Mouse (Mus musculus) midbrain, embryonic 14.5 days (tissue): Measurements from ENCODE around the gene Gm10197. TPM values are rescaled to one million over a fixed set of nuclear protein-coding genes. Genes with fewer than 3 reads are reported as not detected.

Experiments used
- ATAC-seq: fragments of 200-750 bp; cut with Nextera tagmentation; 2 replicates; pipeline ENCODE4 v1.8.0; 2017; ENCODE audit warnings: moderate number of reproducible peaks, moderate library complexity; ENCODE audit not compliant: low FRiP score, low TSS enrichment
- DNase-seq: peaks from one replicate; pipeline ENCODE4 v3.0.0-alpha.2; 2015
- H3K27ac ChIP-seq: fragments of 300-500 bp; sonication (generic); replicated peaks from 2 replicates; pipeline ENCODE4 v1.5.1; 2014; ENCODE audit warnings: mild to moderate bottlenecking, low read depth, low read length, moderate library complexity
- H3K27me3 ChIP-seq: fragments of 300-500 bp; sonication (generic); 2 replicates; pipeline ENCODE4 v1.6.1; 2014; ENCODE audit warnings: low read length, control low read depth, mixed read lengths; ENCODE audit not compliant: control insufficient read depth, insufficient read depth
- H3K36me3 ChIP-seq: fragments of 300-500 bp; sonication (generic); 2 replicates; pipeline ENCODE4 v1.6.1; 2014; ENCODE audit warnings: low read length, control low read depth; ENCODE audit not compliant: control insufficient read depth, insufficient read depth
- H3K4me1 ChIP-seq: fragments of 300-500 bp; sonication (generic); 2 replicates; pipeline ENCODE4 v1.6.1; 2014; ENCODE audit warnings: mild to moderate bottlenecking, antibody characterized with exemption, low read length, control low read depth; ENCODE audit not compliant: control insufficient read depth, insufficient read depth
- H3K4me2 ChIP-seq: fragments of 300-500 bp; sonication (generic); 2 replicates; pipeline ENCODE4 v1.6.1; 2014; ENCODE audit warnings: mild to moderate bottlenecking, low read length, moderate library complexity
- H3K4me3 ChIP-seq: fragments of 300-500 bp; sonication (generic); replicated peaks from 2 replicates; pipeline ENCODE4 v1.5.1; 2014; ENCODE audit warnings: low read depth, low read length
- H3K9ac ChIP-seq: fragments of 300-500 bp; sonication (generic); replicated peaks from 2 replicates; pipeline ENCODE4 v1.6.1; 2014; ENCODE audit warnings: mild to moderate bottlenecking, low read length, moderate library complexity
- H3K9me3 ChIP-seq: fragments of 300-500 bp; sonication (generic); 2 replicates; pipeline ENCODE4 v1.6.1; 2016; ENCODE audit warnings: low read length, control low read depth, mixed read lengths; ENCODE audit not compliant: control insufficient read depth
- WGBS: fragments of 180-500 bp; shearing (Covaris S2); extraction: QIAGEN DNeasy Blood & Tissue Kit; methylation state at CpG from one replicate; pipeline ENCODE4 v1.1.7; 2014; 5-methylcytosine and 5-hydroxymethylcytosine counted together
- polyA plus RNA-seq: library from polyadenylated mRNA; unstranded; fragments of >200 nt; fragmentation: Nextera tagmentation; extraction: Ambion mirVana; gene quantifications from 2 replicates; pipeline ENCODE4 v1.2.1, GENCODE M21; 2014

The Gm10197 gene
- polyA plus RNA-seq, 1 experiment from 2014 or later = 4.4 TPM

DNA sequence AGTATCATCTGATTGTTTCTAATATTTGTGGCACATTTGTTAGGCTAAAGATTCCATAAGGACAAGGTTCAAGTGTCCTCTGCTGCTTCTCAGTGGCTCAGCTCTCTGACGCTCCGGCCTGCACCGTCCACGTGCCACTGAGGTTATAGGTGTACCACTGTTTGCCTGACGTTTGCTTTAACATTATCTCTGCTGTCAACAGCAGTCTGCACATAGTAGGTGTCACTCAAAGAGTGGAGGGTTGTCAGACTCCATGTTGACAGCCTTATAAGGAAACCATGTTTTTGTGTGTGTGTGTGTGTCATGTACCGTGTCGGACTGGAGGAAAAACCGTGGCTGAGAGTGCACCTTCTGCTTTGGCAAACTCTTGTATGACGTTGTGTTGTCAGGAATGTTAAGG is 36.3 kb downstream of the Gm10197 start:
- no peak for DNase-seq
- WGBS = 97% methylated on average over 9 of the region's 9 CpGs
- Histone ChIP-seq H3K27me3 (no peaks in the 10 kb centered on the region), H3K9me3 (no peaks in the 10 kb centered on the region), H3K9ac (no peak overlapping the region), H3K27ac (no peak overlapping the region), H3K4me2 (no peak overlapping the region), H3K4me3 (no peak overlapping the region), H3K36me3 (peaks cover 23% of the 10 kb centered on the region), H3K4me1 (peaks cover 5% of the 10 kb centered on the region; the same call in 1 of the 2 replicates)
- ATAC-seq = no peak

DNA sequence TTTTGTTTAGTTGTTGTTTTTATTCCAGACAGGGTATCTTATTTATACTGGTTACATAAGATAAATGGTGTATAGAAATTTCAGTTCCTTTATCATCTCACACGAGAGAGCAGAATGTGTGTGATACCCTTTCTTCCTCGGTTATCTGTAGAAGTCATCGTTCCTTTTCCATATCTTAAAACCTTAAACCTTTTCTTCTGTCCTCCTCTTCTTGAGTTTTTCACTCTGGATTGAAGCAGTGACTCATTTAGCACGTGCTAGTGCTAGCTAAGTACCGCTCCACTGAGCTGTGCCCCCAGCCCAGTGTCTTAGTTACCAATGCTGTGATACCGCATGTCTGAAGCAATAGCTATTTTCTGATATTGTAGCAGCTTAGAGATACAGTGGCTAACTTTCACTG is 37.8 kb downstream of the Gm10197 start:
- H3K9me3 ChIP-seq = no peaks in the 10 kb centered on the region
- no peak overlapping the region for H3K4me2 ChIP-seq
- DNase-seq (no peak), ATAC-seq (no peak)
- peaks cover 8% of the 10 kb centered on the region; the same call in 1 of the 2 replicates for H3K4me1 ChIP-seq
- 92% methylated on average over 6 of the region's 6 CpGs for WGBS
- no peak overlapping the region for H3K4me3 ChIP-seq
- H3K27ac ChIP-seq = no peak overlapping the region
- H3K36me3 ChIP-seq = peaks cover 23% of the 10 kb centered on the region
- H3K27me3 ChIP-seq = no peaks in the 10 kb centered on the region
- no peak overlapping the region for H3K9ac ChIP-seq

DNA sequence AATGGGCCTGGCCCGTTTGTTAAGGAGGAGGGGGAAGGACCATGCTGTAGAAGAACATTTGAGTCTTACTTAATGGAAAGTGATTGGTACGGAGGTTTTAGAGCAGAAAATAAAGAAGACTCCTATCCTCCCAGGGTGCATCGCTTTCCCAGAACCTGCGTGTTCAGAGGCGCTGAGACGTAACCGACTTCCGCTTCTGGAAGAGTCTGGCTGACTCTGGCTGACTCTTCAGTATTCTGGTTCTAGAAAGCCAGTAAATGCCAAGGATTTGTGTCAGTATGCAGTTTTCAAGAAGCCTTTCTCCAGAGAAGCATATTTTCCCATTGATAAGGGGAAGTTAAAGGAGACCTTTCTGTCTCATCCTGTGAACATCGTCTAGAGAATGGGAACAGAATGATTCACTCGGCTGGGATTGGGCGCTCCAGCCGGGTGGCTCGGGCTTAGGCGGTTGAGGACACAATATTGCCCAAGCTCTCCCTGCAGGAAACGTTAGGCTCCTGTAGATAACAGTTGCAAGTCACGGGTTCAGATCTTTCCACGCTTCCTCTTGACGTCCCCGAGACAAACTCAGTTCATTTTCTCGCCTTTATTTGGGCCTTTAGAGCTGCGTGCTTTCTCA is 39.6 kb downstream of the Gm10197 start:
- ATAC-seq = no peak

DNA sequence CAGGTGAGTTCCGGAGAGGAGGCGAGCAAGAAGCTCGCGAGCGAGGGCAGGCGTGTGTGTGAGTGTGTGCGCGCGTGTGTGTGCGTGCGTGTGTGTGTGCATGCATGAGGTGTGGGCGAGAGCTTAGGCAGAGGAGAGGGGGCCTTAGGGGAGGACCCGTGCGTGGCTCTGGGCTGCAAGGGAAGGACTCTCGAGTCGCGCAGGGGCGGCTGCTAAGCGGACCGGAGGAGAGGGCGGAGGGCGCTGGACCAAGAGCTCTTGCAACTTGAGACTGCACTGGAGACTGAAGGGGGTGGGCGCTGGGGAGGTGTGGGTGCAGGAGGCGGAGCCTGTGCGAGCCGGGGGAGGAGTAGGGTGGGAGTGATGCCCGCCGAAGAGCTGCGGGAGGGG is 41.6 kb downstream of the Gm10197 start:
- ATAC-seq = peak; percentile 69
- WGBS = 1% methylated on average over 27 of the region's 29 CpGs
- Histone ChIP-seq H3K36me3 (peaks cover 14% of the 10 kb centered on the region), H3K9me3 (no peaks in the 10 kb centered on the region), H3K27me3 (no peaks in the 10 kb centered on the region), H3K4me2 (peak overlapping the region; percentile 96), H3K4me1 (peaks cover 20% of the 10 kb centered on the region), H3K27ac (peak overlapping the region; percentile 63; the same call in 1 of the 2 replicates), H3K9ac (peak overlapping the region; percentile 68), H3K4me3 (peak overlapping the region; percentile 77)
- peak; percentile 71 for DNase-seq

More for the DNA sequence above, 39.6 kb downstream of the Gm10197 start:
- Histone ChIP-seq H3K27ac (no peak overlapping the region), H3K4me3 (no peak overlapping the region), H3K27me3 (no peaks in the 10 kb centered on the region), H3K4me2 (no peak overlapping the region), H3K36me3 (peaks cover 17% of the 10 kb centered on the region), H3K9me3 (no peaks in the 10 kb centered on the region), H3K4me1 (peaks cover 8% of the 10 kb centered on the region; the same call in 1 of the 2 replicates), H3K9ac (no peak overlapping the region)
- WGBS = 92% methylated on average over 21 of the region's 21 CpGs
- DNase-seq = no peak

DNA sequence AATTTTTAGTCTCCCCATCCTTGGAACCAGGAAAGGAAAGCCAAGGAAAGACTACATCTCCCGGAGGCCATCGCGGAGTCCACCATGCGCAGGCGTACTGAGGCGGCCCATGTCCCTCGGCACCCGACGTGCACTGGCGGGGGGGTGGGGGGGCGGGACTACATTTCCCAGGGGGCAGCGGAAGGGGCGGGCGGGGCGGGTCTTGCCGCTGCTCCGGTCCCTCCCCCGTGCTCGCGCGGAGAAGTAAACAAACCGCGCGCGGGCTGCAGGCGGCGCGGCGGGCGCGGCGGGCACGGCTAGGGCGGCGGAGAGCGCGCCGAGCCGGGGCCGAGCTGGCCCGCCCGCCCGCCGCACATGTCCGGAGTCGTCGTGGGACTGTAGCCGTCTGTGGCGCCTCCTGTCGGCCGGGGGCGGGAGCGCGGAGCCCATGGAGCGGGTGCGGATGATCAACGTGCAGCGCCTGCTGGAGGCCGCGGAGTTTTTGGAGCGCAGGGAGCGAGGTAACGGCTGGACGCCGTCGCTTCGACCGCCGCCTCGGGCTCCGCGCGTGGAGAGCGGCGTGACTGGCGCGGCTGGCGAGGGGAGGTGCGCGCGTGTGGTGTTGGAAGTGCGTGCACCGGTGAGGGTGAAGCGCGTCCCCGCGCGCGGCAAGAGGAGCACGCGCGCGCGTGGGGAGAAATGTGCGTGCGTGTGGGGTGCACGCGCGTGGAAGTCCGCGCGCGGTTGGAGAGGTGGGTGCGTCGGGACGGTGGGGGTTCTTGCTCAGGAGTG is 42.2 kb downstream of the Gm10197 start:
- DNase-seq = peak; percentile 95
- H3K4me1 ChIP-seq = peaks cover 20% of the 10 kb centered on the region
- WGBS = under 1% methylated on average over 106 of the region's 106 CpGs

DNA sequence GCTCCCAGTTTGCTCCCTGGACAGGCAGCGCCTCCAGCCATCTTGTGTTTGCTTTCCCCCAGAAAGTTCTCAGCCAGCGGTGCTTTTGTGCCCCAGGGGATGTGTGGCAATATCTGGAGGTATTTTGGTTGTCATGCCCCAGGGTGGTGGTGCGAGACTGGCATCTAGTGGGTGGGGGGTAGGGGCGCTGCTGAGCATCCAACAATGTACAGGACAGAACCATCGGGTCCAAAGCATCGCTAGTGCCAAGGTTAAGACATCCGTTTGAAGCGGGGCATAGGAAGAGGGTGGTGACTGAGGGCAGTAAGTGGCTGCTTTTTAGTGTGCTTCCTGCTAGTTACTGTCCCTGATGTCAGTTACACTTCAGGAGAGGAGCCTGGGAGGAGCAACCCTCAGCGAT is 43.5 kb downstream of the Gm10197 start:
- Histone ChIP-seq H3K9me3 (no peaks in the 10 kb centered on the region), H3K4me2 (no peak overlapping the region), H3K4me3 (no peak overlapping the region), H3K27ac (no peak overlapping the region), H3K9ac (no peak overlapping the region), H3K36me3 (peaks cover 13% of the 10 kb centered on the region), H3K27me3 (no peaks in the 10 kb centered on the region), H3K4me1 (peaks cover 22% of the 10 kb centered on the region)
- WGBS = 70% methylated on average over 9 of the region's 9 CpGs
- DNase-seq (no peak), ATAC-seq (no peak)

More for the DNA sequence above, 42.2 kb downstream of the Gm10197 start:
- Histone ChIP-seq H3K4me2 (peak overlapping the region; percentile 96), H3K9ac (peak overlapping the region; percentile 68), H3K4me3 (peak overlapping the region; percentile 77), H3K9me3 (no peaks in the 10 kb centered on the region), H3K36me3 (peaks cover 14% of the 10 kb centered on the region), H3K27me3 (no peaks in the 10 kb centered on the region), H3K27ac (peak overlapping the region; percentile 63)
- ATAC-seq = peak; percentile 84

DNA sequence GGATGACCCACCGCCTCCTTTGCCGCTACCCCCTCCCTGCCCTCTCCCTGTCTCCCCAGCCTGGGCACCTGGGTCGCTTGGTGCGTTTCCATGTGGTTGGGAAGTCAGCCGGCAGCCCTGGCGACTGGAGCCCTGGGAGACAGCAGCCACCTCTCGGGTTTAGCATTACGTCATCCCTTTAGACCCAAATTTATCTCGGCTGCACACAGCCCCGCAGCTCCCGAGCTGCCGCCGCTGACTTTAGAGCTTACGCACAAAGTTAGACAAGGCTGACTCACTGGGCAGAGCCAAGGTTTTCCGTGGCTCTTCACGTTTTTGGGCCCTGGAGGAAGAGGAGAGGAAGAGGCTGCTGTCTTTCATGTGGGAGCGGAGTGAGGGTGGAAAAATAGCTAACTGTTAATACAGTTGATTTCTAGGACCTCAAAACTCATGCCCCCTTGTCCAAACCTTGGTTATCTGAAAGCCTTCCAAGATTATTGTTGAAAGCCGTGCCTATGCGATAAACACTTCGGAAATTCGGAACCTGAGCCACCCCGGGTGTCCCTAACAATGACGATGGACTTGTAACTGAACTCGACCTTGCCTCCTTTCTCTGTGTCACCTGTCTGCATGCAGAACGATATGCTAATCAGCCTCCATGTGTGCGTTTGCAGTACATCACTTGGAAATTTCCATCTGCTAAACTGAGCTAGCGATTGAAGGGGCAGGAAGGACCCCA is 45.8 kb downstream of the Gm10197 start:
- Histone ChIP-seq H3K4me1 (peaks cover 22% of the 10 kb centered on the region), H3K4me2 (peak overlapping the region; percentile 45), H3K36me3 (no peaks in the 10 kb centered on the region), H3K9ac (peak overlapping the region; percentile 34), H3K9me3 (no peaks in the 10 kb centered on the region), H3K27ac (no peak overlapping the region), H3K4me3 (peak overlapping the region; percentile 14; the same call in 1 of the 2 replicates), H3K27me3 (no peaks in the 10 kb centered on the region)
- ATAC-seq = no peak
- peak; percentile 73 for DNase-seq
- 12% methylated on average over 27 of the region's 27 CpGs for WGBS

DNA sequence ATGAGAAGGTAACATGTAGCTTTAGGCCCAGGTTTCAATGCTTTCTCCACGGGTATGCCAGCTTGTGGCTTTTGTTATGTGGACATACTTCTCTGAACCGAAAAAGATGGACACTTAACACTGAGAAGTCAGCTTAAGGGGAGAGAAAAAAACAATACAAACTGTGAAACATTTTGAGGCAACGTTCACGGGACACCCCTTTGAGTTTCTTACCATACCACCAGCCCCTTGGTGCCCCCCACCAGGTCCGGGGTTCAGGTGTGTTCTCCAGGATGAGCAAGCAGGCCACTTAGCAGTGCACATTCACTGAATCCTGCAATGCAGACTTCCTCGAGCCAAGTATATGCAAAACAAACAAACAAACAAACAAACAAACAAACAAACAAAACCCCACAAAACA is 46.7 kb downstream of the Gm10197 start:
- H3K4me3 ChIP-seq = no peak overlapping the region
- ATAC-seq (no peak), DNase-seq (no peak)
- H3K27ac ChIP-seq = no peak overlapping the region
- H3K4me1 ChIP-seq = peaks cover 14% of the 10 kb centered on the region
- no peak overlapping the region for H3K9ac ChIP-seq
- H3K4me2 ChIP-seq = peak overlapping the region; percentile 45; the same call in 1 of the 2 replicates
- WGBS = 58% methylated on average over 6 of the region's 6 CpGs
- H3K27me3 ChIP-seq = no peaks in the 10 kb centered on the region
- H3K36me3 ChIP-seq = no peaks in the 10 kb centered on the region
- H3K9me3 ChIP-seq = no peaks in the 10 kb centered on the region
